Mouse (Mus musculus) heart, embryonic 14.5 days (tissue): ENCODE data around the gene Rgs6. TPM values are rescaled to one million over a fixed set of nuclear protein-coding genes. Genes with fewer than 3 reads are reported as not detected.

Source experiments
- ATAC-seq: fragments of 200-750 bp; cut with Nextera tagmentation; 2 replicates; pipeline ENCODE4 v1.8.0; 2017; ENCODE audit warnings: low read depth, moderate TSS enrichment; ENCODE audit not compliant: insufficient number of reproducible peaks, insufficient read depth, low FRiP score
- H3K27ac ChIP-seq, 2 experiments: fragments of 200-500 bp in 1 of 2; fragments of 300-500 bp in 1 of 2; sonication (generic) in 1 of 2; replicated peaks in 1 of 2; 2 replicates each; pipeline ENCODE4 v1.5.1; 2012 to 2014; ENCODE audit warnings: low read depth in 2 of 2, low read length in 2 of 2, control low read depth in 1 of 2, mild to moderate bottlenecking in 1 of 2, mixed read lengths in 1 of 2; ENCODE audit not compliant: control insufficient read depth in 1 of 2, insufficient read depth in 1 of 2
- H3K27me3 ChIP-seq: fragments of 300-500 bp; sonication (generic); 2 replicates; pipeline ENCODE4 v1.6.1; 2014; ENCODE audit warnings: mild to moderate bottlenecking, low read length, control low read depth; ENCODE audit not compliant: control insufficient read depth, insufficient read depth
- H3K36me3 ChIP-seq: fragments of 300-500 bp; sonication (generic); 2 replicates; pipeline ENCODE4 v1.6.1; 2014; ENCODE audit warnings: mild to moderate bottlenecking, control low read depth, low read length, mixed read lengths; ENCODE audit not compliant: control insufficient read depth, insufficient read depth
- H3K4me1 ChIP-seq, 2 experiments: fragments of 200-500 bp in 1 of 2; fragments of 300-500 bp in 1 of 2; sonication (generic) in 1 of 2; 2 replicates each; pipeline ENCODE4 v1.6.1; 2012 to 2014; ENCODE audit warnings: low read length in 2 of 2, control low read depth in 1 of 2, mixed read lengths in 1 of 2; ENCODE audit not compliant: control insufficient read depth in 2 of 2, insufficient read depth in 2 of 2
- H3K4me2 ChIP-seq: fragments of 300-500 bp; sonication (generic); 2 replicates; pipeline ENCODE4 v1.6.1; 2014; ENCODE audit warnings: mild to moderate bottlenecking, low read length
- H3K4me3 ChIP-seq, 2 experiments: fragments of 200-500 bp in 1 of 2; fragments of 300-500 bp in 1 of 2; sonication (generic) in 1 of 2; 2 replicates each; pipeline ENCODE4 v1.5.1; 2012 to 2014; ENCODE audit warnings: low read length in 2 of 2, mild to moderate bottlenecking in 2 of 2, control low read depth in 1 of 2, low read depth in 1 of 2, moderate library complexity in 1 of 2; ENCODE audit not compliant: control insufficient read depth in 1 of 2, insufficient read depth in 1 of 2
- H3K9ac ChIP-seq: fragments of 300-500 bp; sonication (generic); 2 replicates; pipeline ENCODE4 v1.6.1; 2014; ENCODE audit warnings: mild to moderate bottlenecking, low read length
- H3K9me3 ChIP-seq: fragments of 300-500 bp; sonication (generic); 2 replicates; pipeline ENCODE4 v1.6.1; 2016; ENCODE audit warnings: low read length, control low read depth; ENCODE audit not compliant: control insufficient read depth
- WGBS: fragments of 180-500 bp; shearing (Covaris S2); extraction: QIAGEN DNeasy Blood & Tissue Kit; methylation state at CpG from one replicate; pipeline ENCODE4 v1.1.7; 2014; 5-methylcytosine and 5-hydroxymethylcytosine counted together
- polyA plus RNA-seq: library from polyadenylated mRNA; unstranded; fragments of >200 nt; fragmentation: Nextera tagmentation; extraction: Ambion mirVana; gene quantifications from 2 replicates; pipeline ENCODE4 v1.2.1, GENCODE M21; 2014

Gene Rgs6
- polyA plus RNA-seq, 1 experiment from 2014 or later, result 17.8 TPM

GRCm38 (mm10) chr12:83168310-83168709 is 580.2 kb downstream of the Rgs6 start:
- no peak overlapping the region for H3K4me3 ChIP-seq
- no peak overlapping the region for H3K27ac ChIP-seq
- no peak overlapping the region for H3K4me2 ChIP-seq
- H3K4me1 ChIP-seq, result peaks cover 23 to 29% of the 10 kb centered on the region in 2 experiments
- no peaks in the 10 kb centered on the region for H3K27me3 ChIP-seq
- H3K9me3 ChIP-seq, result no peaks in the 10 kb centered on the region
- ATAC-seq, result no peak
- no peaks in the 10 kb centered on the region for H3K36me3 ChIP-seq
- WGBS, result 64% methylated on average over 6 of the region's 6 CpGs
- no peak overlapping the region for H3K9ac ChIP-seq

- Histone ChIP-seq H3K9me3 (no peaks in the 10 kb centered on the region), H3K4me2 (peak overlapping the region; percentile 49), H3K27ac (peak overlapping the region; percentile 71 to 72), H3K4me1 (peaks cover 14 to 23% of the 10 kb centered on the region in 2 experiments), H3K4me3 (0 out of 4 replicates have a peak overlapping the region, but pooled peaks of 1 of the 2 experiments have one; percentile 2), H3K9ac (peak overlapping the region; percentile 55; the same call in 1 of the 2 replicates), H3K36me3 (no peaks in the 10 kb centered on the region), H3K27me3 (no peaks in the 10 kb centered on the region)
- peak; percentile 51; the same call in 1 of the 2 replicates for ATAC-seq
- WGBS, result 13% methylated on average over 12 of the region's 12 CpGs
Observed at GRCm38 (mm10) chr12:83169495-83170209, 581.6 kb downstream of the Rgs6 start.

- Histone ChIP-seq H3K27me3 (no peaks in the 10 kb centered on the region), H3K4me3 (no peak overlapping the region), H3K27ac (no peak overlapping the region), H3K4me2 (no peak overlapping the region), H3K9ac (no peak overlapping the region), H3K4me1 (no peaks in the 10 kb centered on the region), H3K36me3 (no peaks in the 10 kb centered on the region), H3K9me3 (no peaks in the 10 kb centered on the region)
- no peak for ATAC-seq
- 56% methylated on average over 2 of the region's 2 CpGs for WGBS
Observed at GRCm38 (mm10) chr12:83178770-83179169, 590.7 kb downstream of the Rgs6 start.

- no peak overlapping the region for H3K27ac ChIP-seq
- no peak for ATAC-seq
- no peak overlapping the region for H3K4me2 ChIP-seq
- no peaks in the 10 kb centered on the region for H3K36me3 ChIP-seq
- 59% methylated on average over 1 of the region's 1 CpGs for WGBS
- no peak overlapping the region for H3K4me3 ChIP-seq
- no peaks in the 10 kb centered on the region for H3K9me3 ChIP-seq
- no peak overlapping the region for H3K9ac ChIP-seq
- no peaks in the 10 kb centered on the region for H3K27me3 ChIP-seq
- H3K4me1 ChIP-seq, result no peaks in the 10 kb centered on the region
Observed at GRCm38 (mm10) chr12:83179860-83180259, 591.8 kb downstream of the Rgs6 start.

- WGBS, result 82% methylated on average over 6 of the region's 6 CpGs
- Histone ChIP-seq H3K27me3 (no peaks in the 10 kb centered on the region), H3K9ac (no peak overlapping the region), H3K4me1 (no peaks in the 10 kb centered on the region), H3K4me3 (no peak overlapping the region), H3K9me3 (no peaks in the 10 kb centered on the region), H3K4me2 (no peak overlapping the region), H3K27ac (no peak overlapping the region), H3K36me3 (no peaks in the 10 kb centered on the region)
- no peak for ATAC-seq
Observed at GRCm38 (mm10) chr12:83180561-83180960, 592.5 kb downstream of the Rgs6 start.

GRCm38 (mm10) chr12:83201674-83202073 is 613.6 kb downstream of the Rgs6 start:
- Histone ChIP-seq H3K27ac (no peak overlapping the region), H3K9me3 (no peaks in the 10 kb centered on the region), H3K27me3 (no peaks in the 10 kb centered on the region), H3K4me1 (peaks cover 10% of the 10 kb centered on the region in 2 experiments; a peak in 3 of 4 replicates), H3K9ac (no peak overlapping the region), H3K36me3 (no peaks in the 10 kb centered on the region), H3K4me3 (no peak overlapping the region), H3K4me2 (no peak overlapping the region)
- ATAC-seq, result no peak
- 40% methylated on average over 3 of the region's 3 CpGs for WGBS

GRCm38 (mm10) chr12:83204361-83204760 is 616.3 kb downstream of the Rgs6 start:
- 38% methylated on average over 5 of the region's 5 CpGs for WGBS
- H3K4me2 ChIP-seq, result no peak overlapping the region
- no peaks in the 10 kb centered on the region for H3K36me3 ChIP-seq
- no peaks in the 10 kb centered on the region for H3K27me3 ChIP-seq
- no peak overlapping the region for H3K9ac ChIP-seq
- H3K27ac ChIP-seq, result no peak overlapping the region
- ATAC-seq, result no peak
- H3K4me1 ChIP-seq, result peaks cover 28 to 30% of the 10 kb centered on the region in 2 experiments
- no peaks in the 10 kb centered on the region for H3K9me3 ChIP-seq
- no peak overlapping the region for H3K4me3 ChIP-seq

GRCm38 (mm10) chr12:83206866-83207265 is 618.8 kb downstream of the Rgs6 start:
- H3K36me3 ChIP-seq, result no peaks in the 10 kb centered on the region
- H3K9me3 ChIP-seq, result no peaks in the 10 kb centered on the region
- H3K9ac ChIP-seq, result no peak overlapping the region
- peaks cover 42 to 48% of the 10 kb centered on the region in 2 experiments for H3K4me1 ChIP-seq
- H3K27ac ChIP-seq, result no peak overlapping the region
- no peak overlapping the region for H3K4me2 ChIP-seq
- H3K27me3 ChIP-seq, result no peaks in the 10 kb centered on the region
- 45% methylated on average over 6 of the region's 6 CpGs for WGBS
- no peak overlapping the region for H3K4me3 ChIP-seq
- no peak for ATAC-seq
